Mouse (Mus musculus) left cerebral cortex, adult 2 months (tissue): ENCODE results near the gene Rap1gap. TPM values are rescaled to one million over a fixed set of nuclear protein-coding genes. Genes with fewer than 3 reads are reported as not detected.

Experiments used
- DNase-seq, 2 experiments: peaks; one replicate each; pipeline ENCODE4 v3.0.0; 2021 to 2022; ENCODE audit warnings: low spot score in 2 of 2, mixed read lengths in 1 of 2; ENCODE audit errors: extremely low spot score in 1 of 2
- H3K27ac ChIP-seq: fragments of 200-600 bp; 2 replicates; pipeline ENCODE4 v1.8.1; 2022
- H3K4me3 ChIP-seq: fragments of 200-600 bp; 2 replicates; pipeline ENCODE4 v1.8.1; 2022
- CTCF ChIP-seq: fragments of 200-600 bp; IDR thresholded peaks from 2 replicates; pipeline ENCODE4 v1.8.1; 2022; ENCODE audit warnings: antibody characterized with exemption, mild to moderate bottlenecking, moderate library complexity
- intact Hi-C: fragments of 180-260 bp; cut with DNase I; formaldehyde crosslinking; loops from one replicate; pipeline ENCODE4 v1.15.1; 2025
- total RNA-seq, 2 experiments: library from RNA; stranded (reverse); gene quantifications; 2 replicates each; pipeline ENCODE4 v1.2.3; 2021

Rap1gap gene
- total RNA-seq, 2 experiments from 2014 or later = 267 to 315 TPM

GRCm38 (mm10) chr4:137763920-137764495 lies 99.5 kb downstream of the Rap1gap start:
- no peak for TF ChIP-seq CTCF
- H3K4me3 ChIP-seq = no peak overlapping the region
- DNase-seq = no peak
- no peak overlapping the region for H3K27ac ChIP-seq
- intact Hi-C loops = no loop called here

- Histone ChIP-seq H3K27ac (no peak overlapping the region), H3K4me3 (no peak overlapping the region)
- no peak for DNase-seq
- intact Hi-C loops = no loop called here
- no peak for TF ChIP-seq CTCF
Measured at GRCm38 (mm10) chr4:137764621-137765020, 100.1 kb downstream of the Rap1gap start.

GRCm38 (mm10) chr4:137765554-137765971 lies 101.0 kb downstream of the Rap1gap start:
- no peak for TF ChIP-seq CTCF
- DNase-seq = peak in 1 of 2 experiments; percentile 43
- Histone ChIP-seq H3K27ac (peak overlapping the region; percentile 50), H3K4me3 (no peak overlapping the region)
- intact Hi-C loops = no loop called here

- intact Hi-C loops = no loop called here
- DNase-seq = no peak
- no peak for TF ChIP-seq CTCF
- Histone ChIP-seq H3K4me3 (no peak overlapping the region), H3K27ac (no peak overlapping the region)
Measured at GRCm38 (mm10) chr4:137766365-137766764, 101.8 kb downstream of the Rap1gap start.

- intact Hi-C loops = no loop called here
- no peak for TF ChIP-seq CTCF
- DNase-seq = no peak
- no peak overlapping the region for H3K4me3 ChIP-seq
- no peak overlapping the region for H3K27ac ChIP-seq
Measured at GRCm38 (mm10) chr4:137768381-137768780, 103.9 kb downstream of the Rap1gap start.

GRCm38 (mm10) chr4:137768831-137769230 lies 104.3 kb downstream of the Rap1gap start:
- Histone ChIP-seq H3K4me3 (no peak overlapping the region), H3K27ac (no peak overlapping the region)
- intact Hi-C loops = no loop called here
- no peak for TF ChIP-seq CTCF
- no peak for DNase-seq

- no peak overlapping the region for H3K4me3 ChIP-seq
- H3K27ac ChIP-seq = no peak overlapping the region
- no peak for DNase-seq
- intact Hi-C loops = no loop called here
- no peak for TF ChIP-seq CTCF
Measured at GRCm38 (mm10) chr4:137769635-137770034, 105.1 kb downstream of the Rap1gap start.

GRCm38 (mm10) chr4:137770901-137771612 lies 106.5 kb downstream of the Rap1gap start:
- no peak for TF ChIP-seq CTCF
- no peak overlapping the region for H3K4me3 ChIP-seq
- intact Hi-C loops = no loop called here
- no peak overlapping the region for H3K27ac ChIP-seq
- no peak for DNase-seq

GRCm38 (mm10) chr4:137771749-137772148 lies 107.2 kb downstream of the Rap1gap start:
- TF ChIP-seq CTCF = no peak
- Histone ChIP-seq H3K27ac (no peak overlapping the region), H3K4me3 (no peak overlapping the region)
- no peak for DNase-seq
- intact Hi-C loops = no loop called here

GRCm38 (mm10) chr4:137772438-137773056 lies 108.0 kb downstream of the Rap1gap start:
- no peak for TF ChIP-seq CTCF
- intact Hi-C loops = no loop called here
- H3K4me3 ChIP-seq = no peak overlapping the region
- no peak for DNase-seq
- H3K27ac ChIP-seq = no peak overlapping the region

- Histone ChIP-seq H3K27ac (no peak overlapping the region), H3K4me3 (no peak overlapping the region)
- TF ChIP-seq CTCF = no peak
- DNase-seq = no peak
- intact Hi-C loops = no loop called here
Measured at GRCm38 (mm10) chr4:137773369-137773899, 108.9 kb downstream of the Rap1gap start.

- no peak for DNase-seq
- no peak overlapping the region for H3K4me3 ChIP-seq
- no peak overlapping the region for H3K27ac ChIP-seq
- TF ChIP-seq CTCF = no peak
- intact Hi-C loops = no loop called here
Measured at GRCm38 (mm10) chr4:137774013-137774412, 109.5 kb downstream of the Rap1gap start.
